In genomic region chr2:6273392-6273845, GRCm38 (mm10) we compare ENCODE assay signal across 10 mouse cellular contexts. TPM values are rescaled to one million over a fixed set of nuclear protein-coding genes. Genes with fewer than 3 reads are reported as not detected.
DNase-seq lines count a peak whose midpoint lies in the region; ATAC-seq lines count a peak whose summit lies in the region.
"Had no signal": no experiment of that assay in that cellular context is flagged by ENCODE, and none has a peak within 500 bp of the region (broad histone marks: within the 10 kb centered on the region; RNA-seq: fewer than 3 reads in every experiment).

No protein-coding gene starts in this region.

- no peaks in the 10 kb centered on the region for H3K36me3 ChIP-seq in limb, embryonic 13.5 days
- H3K36me3 ChIP-seq: neural tube, embryonic 12.5 days had no signal

- no peaks in the 10 kb centered on the region for H3K9me3 ChIP-seq in limb, embryonic 13.5 days
- H3K9me3 ChIP-seq: neural tube, embryonic 12.5 days had no signal

- peak; percentile 18 for DNase-seq in CD4-positive, CD25-positive, alpha-beta regulatory T cell, adult 2 months (ENCODE audit: low read depth, low spot score)
- peak; percentile 14 for DNase-seq in left cerebral cortex, postnatal 4 days
- DNase-seq in left cerebral cortex, postnatal 36 days (ENCODE audit: low spot score in 2 of 2): no peak
- peak; percentile 22 for DNase-seq in spleen, adult 12 weeks (ENCODE audit: low spot score)
- no peak for DNase-seq in adrenal gland, postnatal 4 days (ENCODE audit: low spot score in 2 of 2)

- no peak overlapping the region for H3K27ac ChIP-seq in limb, embryonic 13.5 days
- H3K27ac ChIP-seq: neural tube, embryonic 12.5 days had no signal

- no peaks in the 10 kb centered on the region for H3K27me3 ChIP-seq in limb, embryonic 13.5 days
- H3K27me3 ChIP-seq: neural tube, embryonic 12.5 days had no signal

- H3K4me2 ChIP-seq in limb, embryonic 13.5 days (replicated peaks): peak overlapping the region; percentile 29
- H3K4me2 ChIP-seq: neural tube, embryonic 12.5 days had no signal

- intact Hi-C loops in left cerebral cortex, postnatal 4 days (cut with DNase I): no loop called here
- intact Hi-C loops in left cerebral cortex, postnatal 36 days (cut with DNase I): no loop called here

- no peak for ATAC-seq in CD4-positive, CD25-positive, alpha-beta regulatory T cell, adult 4 months
- peak; percentile 36; the same call in 1 of the 2 replicates for ATAC-seq in erythroid progenitor cell, adult 5-6 weeks (replicated peaks; ENCODE audit: low FRiP score, poor library complexity, severe bottlenecking)
- ATAC-seq in limb, embryonic 13.5 days (ENCODE audit: low FRiP score, low read depth): no peak

- no peak overlapping the region for H3K4me3 ChIP-seq in limb, embryonic 13.5 days
- H3K4me3 ChIP-seq: erythroblast, embryonic 14.5 days; neural tube, embryonic 12.5 days had no signal

- no peak overlapping the region for H3K9ac ChIP-seq in limb, embryonic 13.5 days
- H3K9ac ChIP-seq: neural tube, embryonic 12.5 days had no signal

- 11% methylated on average over 10 of the region's 10 CpGs for WGBS in limb, embryonic 13.5 days

- peaks cover 24% of the 10 kb centered on the region for H3K4me1 ChIP-seq in limb, embryonic 13.5 days

RNA-seq across cellular contexts. Expression of gene Usp6nl, which starts 49.0 kb away (rescaled TPM):
- 10 to 100 TPM in 1 of 2 experiments, 1 to 10 TPM in 1; 7.7 to 10.2 TPM for polyA plus RNA-seq in CD4-positive, CD25-positive, alpha-beta regulatory T cell, adult 4 months (2017; shearing (Covaris generic))
- 10 to 100 TPM; 26.7 to 30.0 TPM for total RNA-seq in left cerebral cortex, postnatal 4 days (2021)
- 10 to 100 TPM; 20.0 to 20.4 TPM for total RNA-seq in left cerebral cortex, postnatal 36 days (2021)
- 18.0 and 30.3 TPM in 2 replicates for total RNA-seq in erythroid progenitor cell, adult 5-6 weeks (2015; ENCODE audit: low replicate concordance)
- total RNA-seq in erythroid progenitor cell, adult 5-6 weeks (2017; ENCODE audit: low replicate concordance): 26.6 and 47.0 TPM in 2 replicates
- 7.4 and 8.6 TPM in 2 replicates for polyA plus RNA-seq in limb, embryonic 13.5 days (2015; fragmentation: Nextera tagmentation; extraction: Ambion mirVana)
- total RNA-seq in adrenal gland, postnatal 4 days (2021): 10 to 100 TPM; 40.1 to 44.0 TPM

Comparison
In these comparisons a context has a peak if more than half of its experiments do, and no peak if none do; other contexts are left out.
1. DNase-seq: peak in CD4-positive, CD25-positive, alpha-beta regulatory T cell, adult 2 months (single experiment), left cerebral cortex, postnatal 4 days (single experiment) and spleen, adult 12 weeks (single experiment); none in left cerebral cortex, postnatal 36 days (0 of 2) and adrenal gland, postnatal 4 days (0 of 2).